Comparison of ENCODE assay signal across 8 mouse cellular contexts in genomic region chr16:18234671-18235388, GRCm38 (mm10). TPM values are rescaled to one million over a fixed set of nuclear protein-coding genes. Genes with fewer than 3 reads are reported as not detected.
DNase-seq lines count a peak whose midpoint lies in the region; ATAC-seq and TF ChIP-seq lines count a peak whose summit lies in the region.

TSS of gene Zdhhc8 (minus strand) at chr16:18235136.

- no peaks in the 10 kb centered on the region for H3K27me3 ChIP-seq in CH12.LX (replicated peaks)
- no peaks in the 10 kb centered on the region for H3K27me3 ChIP-seq in forebrain, embryonic 14.5 days (replicated peaks; ENCODE audit: control insufficient read depth, insufficient read depth, low read length)
- no peaks in the 10 kb centered on the region for H3K27me3 ChIP-seq in neural tube, embryonic 15.5 days (replicated peaks)

- ATAC-seq in forebrain, embryonic 14.5 days: peak; percentile 89
- ATAC-seq in neural tube, embryonic 15.5 days (ENCODE audit: low FRiP score): peak; percentile 88

- no peak for TF ChIP-seq EP300 in CH12.LX (IDR thresholded peaks at IDR 0.05; ENCODE audit: low read length)

- peaks cover 19 to 59% of the 10 kb centered on the region in 2 experiments for H3K4me1 ChIP-seq in CH12.LX (ENCODE audit: control insufficient read depth in 1 of 2, insufficient read depth in 2 of 2)
- H3K4me1 ChIP-seq in forebrain, embryonic 14.5 days (ENCODE audit: control insufficient read depth, insufficient read depth, low read length): peaks cover 20% of the 10 kb centered on the region
- H3K4me1 ChIP-seq in lung, adult 2 months (ENCODE audit: control insufficient read depth, insufficient read depth, low read length): peaks cover 14% of the 10 kb centered on the region
- H3K4me1 ChIP-seq in neural tube, embryonic 15.5 days: peaks cover 53% of the 10 kb centered on the region

- DNase-seq in CH12.LX (ENCODE audit: extremely low read depth): no peak
- peak; percentile 90 for DNase-seq in brain, embryonic 14.5 days (ENCODE audit: low read depth)
- peak; percentile 83 for DNase-seq in forebrain, embryonic 14.5 days (ENCODE audit: low spot score)
- peak; percentile 73 for DNase-seq in heart, postnatal 25 days (ENCODE audit: low spot score)
- DNase-seq in layer of hippocampus, adult 18-20 months (ENCODE audit: low spot score in 2 of 2): peak; percentile 67 to 82
- no peak for DNase-seq in lung, adult 2 months
- peak; percentile 74 for DNase-seq in thymus, postnatal 0 days (ENCODE audit: low spot score)

- intact Hi-C loops in heart, postnatal 25 days (cut with DNase I): loop anchor here (10.0 kb wide), 1 partner anchor 310 kb away; the partner anchor contains the start of gene Slc25a1

- TF ChIP-seq CTCF in CH12.LX (conservative IDR thresholded peaks at IDR 0.05 in 1 of 2, IDR thresholded peaks at IDR 0.05 in 1 of 2; ENCODE audit: low read depth in 2 of 2, low read length in 2 of 2): no peak
- no peak for TF ChIP-seq CTCF in brain, embryonic 14.5 days (IDR thresholded peaks at IDR 0.05; ENCODE audit: borderline replicate concordance, extremely low read depth, insufficient read depth, insufficient read length)
- TF ChIP-seq CTCF in lung, adult 2 months (IDR thresholded peaks at IDR 0.05; ENCODE audit: insufficient read depth, low read length): no peak

- no peak within 1 kb of the TSS for H3K27ac ChIP-seq in CH12.LX (ENCODE audit: insufficient read depth, low read depth)
- H3K27ac ChIP-seq in forebrain, embryonic 14.5 days (ENCODE audit: low read depth, low read length): peak within 1 kb of the TSS; percentile 88
- H3K27ac ChIP-seq in neural tube, embryonic 15.5 days (replicated peaks): peak within 1 kb of the TSS; percentile 94

- dilution Hi-C loops in CH12.LX (cut with MboI; ENCODE audit: extremely low pct_ligation_motif_present, extremely low pct_unique_long_range_greater_than_20kb, low sequenced_read_pairs): no loop called here

- H3K4me2 ChIP-seq in CH12.LX (ENCODE audit: insufficient read depth, low read depth, poor library complexity, severe bottlenecking): peak within 1 kb of the TSS; percentile 45
- peak within 1 kb of the TSS; percentile 90 for H3K4me2 ChIP-seq in forebrain, embryonic 14.5 days (ENCODE audit: low read length)
- H3K4me2 ChIP-seq in neural tube, embryonic 15.5 days: peak within 1 kb of the TSS; percentile 91

- in situ Hi-C loops in CH12.LX (cut with MboI; ENCODE audit: low pct_ligation_motif_present, low pct_unique_long_range_greater_than_20kb, low sequenced_read_pairs): no loop called here

- TF ChIP-seq RAD21 in CH12.LX (IDR thresholded peaks at IDR 0.05; ENCODE audit: low read depth, low read length): no peak

- WGBS in forebrain, embryonic 14.5 days: under 1% methylated on average over 54 of the region's 79 CpGs
- 1% methylated on average over 59 of the region's 79 CpGs for WGBS in lung, adult 2 months
- under 1% methylated on average over 74 of the region's 79 CpGs for WGBS in neural tube, embryonic 15.5 days

- H3K9me3 ChIP-seq in CH12.LX (replicated peaks; ENCODE audit: low read length): no peaks in the 10 kb centered on the region
- H3K9me3 ChIP-seq in forebrain, embryonic 14.5 days (replicated peaks; ENCODE audit: control insufficient read depth, low read length): no peaks in the 10 kb centered on the region
- H3K9me3 ChIP-seq in neural tube, embryonic 15.5 days (replicated peaks): no peaks in the 10 kb centered on the region

- no peaks in the 10 kb centered on the region for H3K79me2 ChIP-seq in CH12.LX (replicated peaks; ENCODE audit: control insufficient read depth, extremely low read depth, insufficient read depth, poor library complexity, severe bottlenecking)

- peak within 1 kb of the TSS; percentile 84 for H3K9ac ChIP-seq in CH12.LX (ENCODE audit: insufficient read depth, low read depth)
- H3K9ac ChIP-seq in forebrain, embryonic 14.5 days (ENCODE audit: low read length): peak within 1 kb of the TSS; percentile 88
- peak within 1 kb of the TSS; percentile 94 for H3K9ac ChIP-seq in neural tube, embryonic 15.5 days (replicated peaks)

- peaks cover 18 to 45% of the 10 kb centered on the region in 2 experiments for H3K36me3 ChIP-seq in CH12.LX (replicated peaks in 1 of 2; ENCODE audit: control insufficient read depth in 1 of 2, insufficient read depth in 1 of 2, low read length in 1 of 2)
- peaks cover 26% of the 10 kb centered on the region for H3K36me3 ChIP-seq in forebrain, embryonic 14.5 days (ENCODE audit: control insufficient read depth, insufficient read depth, low read length)
- peaks cover 22% of the 10 kb centered on the region for H3K36me3 ChIP-seq in neural tube, embryonic 15.5 days

- TF ChIP-seq POLR2A in CH12.LX (IDR thresholded peaks at IDR 0.05; ENCODE audit: low read depth, low read length): peak; percentile 63; the same call in 1 of the 2 replicates
- peak; percentile 48 for TF ChIP-seq POLR2A in brain, embryonic 14.5 days (IDR thresholded peaks at IDR 0.05; ENCODE audit: borderline replicate concordance, extremely low read depth, insufficient read depth, insufficient read length, poor library complexity, severe bottlenecking)
- peak; percentile 68; the same call in 1 of the 2 replicates for TF ChIP-seq POLR2A in lung, adult 2 months (IDR thresholded peaks at IDR 0.05; ENCODE audit: borderline replicate concordance, extremely low read depth, low read depth, low read length)

- peak within 1 kb of the TSS; percentile 61 to 79 (median 69) for H3K4me3 ChIP-seq in CH12.LX (replicated peaks in 1 of 3; ENCODE audit: low read depth in 2 of 3, low read length in 2 of 3, poor library complexity in 1 of 3)
- H3K4me3 ChIP-seq in forebrain, embryonic 14.5 days (ENCODE audit: low read depth, low read length): peak within 1 kb of the TSS; percentile 84
- H3K4me3 ChIP-seq in lung, adult 2 months (replicated peaks; ENCODE audit: extremely low read depth, low read depth, low read length): peak within 1 kb of the TSS; percentile 88
- H3K4me3 ChIP-seq in neural tube, embryonic 15.5 days (replicated peaks): peak within 1 kb of the TSS; percentile 86

TF ChIP-seq in CH12.LX, 34 proteins besides CTCF, POLR2A, EP300 and RAD21:
- peak; percentile 63; the same call in 1 of the 2 replicates for TF ChIP-seq UBTF (IDR thresholded peaks at IDR 0.05; ENCODE audit: low read depth, low read length)
- 0 out of 2 replicates have a peak, but pooled peaks have one; percentile 13 for TF ChIP-seq MAZ (IDR thresholded peaks at IDR 0.05; ENCODE audit: low read depth, low read length)
- TF ChIP-seq TCF12 (IDR thresholded peaks at IDR 0.05; ENCODE audit: low read depth, low read length): no peak
- peak; percentile 56; the same call in 1 of the 2 replicates for TF ChIP-seq MXI1 (IDR thresholded peaks at IDR 0.05; ENCODE audit: low read depth, low read length)
- TF ChIP-seq SMC3 (IDR thresholded peaks at IDR 0.05; ENCODE audit: low read depth, low read length): no peak
- no peak for TF ChIP-seq MAX (IDR thresholded peaks at IDR 0.05; ENCODE audit: low read length)
- TF ChIP-seq BHLHE40 (IDR thresholded peaks at IDR 0.05; ENCODE audit: low read depth, low read length): peak; percentile 66
- TF ChIP-seq PAX5 (IDR thresholded peaks at IDR 0.05; ENCODE audit: low read length): no peak
- peak; percentile 81 for TF ChIP-seq NRF1 (IDR thresholded peaks at IDR 0.05; ENCODE audit: low read depth, low read length)
- TF ChIP-seq POLR2AphosphoS2 (IDR thresholded peaks at IDR 0.05; ENCODE audit: low read depth, low read length): no peak
- 0 out of 2 replicates have a peak, but pooled peaks have one; percentile 6 for TF ChIP-seq TBP (conservative IDR thresholded peaks at IDR 0.05; ENCODE audit: low read depth, low read length)

RNA-seq across cellular contexts. Expression of gene Zdhhc8, which starts in this region (rescaled TPM):
- 10.3 and 12.1 TPM in 2 replicates for total RNA-seq in CH12.LX (2012; rRNA removed)
- total RNA-seq in CH12.LX (2014; rRNA removed): 3.2 and 3.6 TPM in 2 replicates
- polyA plus RNA-seq in CH12.LX (2012; ENCODE audit: insufficient read length, low read depth): 9.5 and 15.2 TPM in 2 replicates
- 60.4 and 69.0 TPM in 2 replicates for polyA plus RNA-seq in brain, embryonic 14.5 days (2012; rRNA removed)
- 5.9 and 10.2 TPM in 2 replicates for polyA plus RNA-seq in forebrain, embryonic 14.5 days (2014; fragmentation: Nextera tagmentation; extraction: Ambion mirVana)
- 10 to 100 TPM; 22.4 to 24.1 TPM for total RNA-seq in heart, postnatal 25 days (2021)
- 10 to 100 TPM; 69.4 to 75.9 TPM for total RNA-seq in layer of hippocampus, adult 18-20 months (2021)
- 98.7 and 124 TPM in 2 replicates for polyA plus RNA-seq in lung, adult 2 months (2012; rRNA removed)
- polyA plus RNA-seq in neural tube, embryonic 15.5 days (2015; fragmentation: Nextera tagmentation; extraction: Ambion mirVana): 16.9 and 19.2 TPM in 2 replicates
- polyA plus RNA-seq in thymus, postnatal 0 days (2015; fragmentation: Nextera tagmentation; extraction: Ambion mirVana): 25.2 and 27.1 TPM in 2 replicates

Comparison
In these comparisons a context has a peak if more than half of its experiments do, and no peak if none do; other contexts are left out.
1. DNase-seq: peak in brain, embryonic 14.5 days (single experiment), forebrain, embryonic 14.5 days (single experiment), heart, postnatal 25 days (single experiment), layer of hippocampus, adult 18-20 months (2 of 2) and thymus, postnatal 0 days (single experiment); none in CH12.LX (single experiment) and lung, adult 2 months (single experiment).
2. Peak in every context shown above with its lines, with median percentiles within 50 percentile points of each other: H3K4me2 ChIP-seq, H3K4me3 ChIP-seq, H3K9ac ChIP-seq and POLR2A ChIP-seq.